Mouse (Mus musculus) brain, embryonic 14.5 days (tissue): Measurements from ENCODE around the gene Ahnak.

Experiments
- CTCF ChIP-seq: fragments of 200-500 bp; IDR thresholded peaks from 2 replicates; pipeline ENCODE4 v1.5.1; 2012; ENCODE audit warnings: inconsistent platforms, mild to moderate bottlenecking, moderate library complexity, borderline replicate concordance; ENCODE audit not compliant: insufficient read depth, insufficient read length; ENCODE audit errors: extremely low read depth
- POLR2A ChIP-seq: fragments of 200-500 bp; IDR thresholded peaks from 2 replicates; pipeline ENCODE4 v1.6.1; 2012; ENCODE audit warnings: mild to moderate bottlenecking, inconsistent platforms, borderline replicate concordance; ENCODE audit not compliant: poor library complexity, insufficient read depth, insufficient read length, severe bottlenecking; ENCODE audit errors: extremely low read depth

DNA sequence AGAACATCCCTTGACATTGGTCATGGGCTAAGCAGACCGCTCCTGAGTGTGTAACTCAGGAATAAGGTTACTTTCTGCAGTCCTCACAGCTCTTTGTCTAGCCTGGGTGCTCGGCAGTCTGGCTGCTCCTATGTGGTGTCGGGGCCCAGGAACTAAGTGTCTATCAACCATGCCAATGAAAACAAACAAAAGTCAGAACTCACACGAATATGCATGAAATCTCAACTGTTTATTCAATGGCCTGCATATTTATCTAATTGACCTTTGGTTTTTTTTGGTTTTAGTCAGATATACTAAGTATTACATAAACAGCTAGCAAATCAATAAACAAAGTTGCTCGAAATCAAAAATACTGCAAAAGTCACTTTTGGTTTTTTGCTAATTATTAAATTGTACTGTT lies 106.0 kb downstream of the Ahnak start:
- no peak for TF ChIP-seq CTCF
- TF ChIP-seq POLR2A: no peak
